Mouse (Mus musculus): Measurements from ENCODE around the gene Atraid.

Gene Atraid

DNA sequence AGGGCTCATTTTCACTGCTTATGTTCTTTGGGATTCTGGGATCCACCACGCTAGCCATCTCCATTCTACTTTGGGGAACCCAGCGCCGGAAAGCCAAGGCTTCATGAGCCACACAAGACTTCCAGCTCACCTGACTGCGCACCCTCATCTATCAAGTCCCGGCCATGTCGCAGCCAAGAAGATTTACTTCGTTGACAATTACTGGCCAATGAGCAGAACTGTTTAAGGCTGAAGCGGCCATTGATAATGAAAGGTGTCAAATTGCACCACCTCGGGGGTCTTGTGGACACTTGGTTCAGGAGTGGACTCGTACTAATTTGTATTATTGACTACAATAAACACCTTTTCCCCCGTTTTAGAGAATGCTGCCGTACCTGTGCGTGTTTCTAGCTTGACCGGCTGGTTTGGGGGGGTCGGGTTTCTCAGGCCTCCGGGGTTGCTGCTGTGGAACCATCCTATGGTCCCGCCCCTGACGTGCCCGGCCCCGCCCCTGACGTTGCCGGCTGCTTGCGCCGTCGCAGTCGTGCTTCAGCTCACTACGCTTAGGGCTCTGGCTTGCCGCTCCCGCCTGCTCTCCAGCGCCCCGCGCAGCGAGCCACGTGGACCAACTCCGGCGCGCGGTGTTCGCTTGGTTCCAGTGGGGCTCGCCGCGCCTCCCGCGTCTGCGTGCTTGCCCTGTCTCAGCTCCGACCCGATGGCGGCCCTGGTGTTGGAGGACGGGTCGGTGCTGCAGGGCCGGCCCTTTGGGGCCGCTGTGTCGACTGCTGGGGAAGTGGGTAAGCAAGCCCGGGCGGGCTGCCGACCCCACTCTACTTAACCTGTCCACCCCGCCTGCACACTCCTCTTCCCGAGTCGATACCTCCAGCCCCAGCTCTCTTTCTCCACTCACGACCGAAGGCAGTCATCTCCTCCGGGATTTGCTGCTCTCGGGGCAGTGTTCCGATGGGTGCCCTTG, 6.4 kb downstream of the Atraid start, which contains the start of gene Cad:
Gene Cad, plus strand, starts transcription at position 520 of the 955 bp plus-strand sequence.
- DNase-seq (ENCODE audit: low spot score): peak; percentile 95

GRCm38 (mm10) chr5:31055216-31056140, 7.4 kb downstream of the Atraid start:
- no peak for DNase-seq (ENCODE audit: low spot score)

GRCm38 (mm10) chr5:31069810-31070209, 21.7 kb downstream of the Atraid start:
- no peak for DNase-seq (ENCODE audit: low spot score)

DNA sequence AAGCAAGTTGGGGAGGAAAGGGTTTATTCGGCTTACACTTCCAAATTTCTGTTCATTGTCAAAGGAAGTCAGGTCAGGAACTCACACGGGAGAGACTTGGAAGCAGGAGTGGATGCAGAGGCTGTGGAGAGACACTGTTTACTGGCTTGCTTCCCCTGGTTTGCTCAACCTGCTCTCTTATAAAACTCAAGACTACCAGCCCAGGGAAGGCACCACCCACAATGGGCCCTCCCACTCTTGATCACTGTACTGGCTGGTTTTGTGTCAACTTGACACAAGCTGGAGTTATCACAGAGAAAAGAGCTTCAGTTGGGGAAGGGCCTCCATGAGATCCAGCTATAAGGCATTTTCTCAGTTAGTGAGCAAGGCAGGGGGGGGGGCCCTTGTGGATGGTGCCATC, 22.9 kb downstream of the Atraid start:
- no peak for DNase-seq (ENCODE audit: low spot score)

DNA sequence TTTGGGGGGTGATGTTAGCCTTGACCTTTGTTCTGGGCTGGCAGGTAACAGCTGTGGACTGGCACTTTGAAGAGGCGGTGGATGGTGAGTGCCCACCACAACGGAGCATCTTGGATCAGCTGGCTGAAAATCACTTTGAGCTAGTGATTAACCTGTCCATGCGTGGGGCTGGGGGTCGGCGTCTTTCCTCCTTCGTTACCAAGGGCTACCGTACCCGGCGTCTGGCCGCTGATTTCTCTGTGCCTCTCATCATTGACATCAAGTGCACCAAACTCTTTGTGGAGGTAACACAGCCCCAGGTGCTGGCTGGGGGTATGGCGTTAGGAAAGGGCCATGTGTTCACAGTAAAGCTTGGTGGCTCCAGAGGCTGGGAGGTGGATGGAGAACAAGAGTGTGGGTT, 23.7 kb downstream of the Atraid start:
- DNase-seq (ENCODE audit: low spot score): no peak

GRCm38 (mm10) chr5:31073176-31073575, 25.1 kb downstream of the Atraid start:
- no peak for DNase-seq (ENCODE audit: low spot score)

GRCm38 (mm10) chr5:31076346-31076745, 28.2 kb downstream of the Atraid start:
- no peak for DNase-seq (ENCODE audit: low spot score)

DNA sequence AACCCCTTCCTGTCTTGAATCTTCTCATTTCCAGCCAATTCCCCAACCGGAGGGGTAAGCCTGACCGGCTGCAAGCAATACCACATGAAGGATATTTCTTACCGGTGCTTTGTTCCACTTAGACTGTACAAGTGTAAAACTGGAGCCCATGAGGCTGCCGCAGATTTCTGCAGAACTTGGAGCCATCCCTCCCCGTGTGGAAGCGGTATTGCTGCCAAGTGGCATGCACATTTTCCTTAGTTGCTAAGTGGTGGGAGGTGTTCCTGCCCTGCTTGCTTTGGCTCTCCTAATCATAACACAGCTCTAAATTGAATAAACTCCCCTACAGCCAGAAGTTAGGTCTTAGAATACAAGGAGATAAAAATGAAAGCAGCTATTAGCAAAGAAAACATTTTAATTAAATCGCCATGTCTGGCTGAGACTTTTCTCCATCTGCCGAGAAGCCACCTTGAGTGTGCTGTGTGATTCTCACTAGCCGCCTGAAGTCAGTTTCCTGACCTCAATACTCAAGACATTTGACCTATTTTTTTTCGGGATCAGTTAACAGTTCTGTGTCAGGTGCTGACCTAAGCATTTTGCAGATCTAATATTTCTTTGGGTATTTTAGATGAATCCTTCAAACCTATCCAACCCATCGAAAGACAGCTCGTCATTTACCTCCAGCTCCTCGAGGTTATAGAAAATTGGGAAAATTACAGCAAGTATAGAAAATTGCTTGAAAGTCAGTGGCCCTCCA, 32.1 kb downstream of the Atraid start:
- no peak for DNase-seq (ENCODE audit: low spot score)

GRCm38 (mm10) chr5:31080795-31081164, 32.7 kb downstream of the Atraid start:
- no peak for DNase-seq (ENCODE audit: low spot score)

DNA sequence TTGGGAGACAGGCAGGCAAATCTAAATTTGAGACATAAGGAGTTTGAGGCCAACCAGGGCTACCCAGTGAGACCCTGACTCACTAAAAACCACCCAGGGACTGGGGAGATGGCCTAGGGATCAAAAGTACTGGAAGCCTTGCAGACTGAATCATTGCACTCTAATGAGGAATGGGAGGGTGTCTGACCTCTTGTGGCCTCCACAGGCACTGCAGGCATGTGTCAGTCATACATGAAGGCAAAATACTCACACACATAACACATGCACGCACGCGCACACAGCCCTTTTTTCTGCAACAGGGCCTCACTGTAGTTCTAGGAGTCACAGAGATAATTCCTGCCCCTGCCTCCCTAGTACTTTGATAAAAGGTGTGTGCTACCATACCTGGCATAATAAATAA, 33.3 kb downstream of the Atraid start:
- DNase-seq (ENCODE audit: low spot score): no peak

GRCm38 (mm10) chr5:31082355-31082754, 34.2 kb downstream of the Atraid start:
- peak; percentile 50 for DNase-seq (ENCODE audit: low spot score)

DNA sequence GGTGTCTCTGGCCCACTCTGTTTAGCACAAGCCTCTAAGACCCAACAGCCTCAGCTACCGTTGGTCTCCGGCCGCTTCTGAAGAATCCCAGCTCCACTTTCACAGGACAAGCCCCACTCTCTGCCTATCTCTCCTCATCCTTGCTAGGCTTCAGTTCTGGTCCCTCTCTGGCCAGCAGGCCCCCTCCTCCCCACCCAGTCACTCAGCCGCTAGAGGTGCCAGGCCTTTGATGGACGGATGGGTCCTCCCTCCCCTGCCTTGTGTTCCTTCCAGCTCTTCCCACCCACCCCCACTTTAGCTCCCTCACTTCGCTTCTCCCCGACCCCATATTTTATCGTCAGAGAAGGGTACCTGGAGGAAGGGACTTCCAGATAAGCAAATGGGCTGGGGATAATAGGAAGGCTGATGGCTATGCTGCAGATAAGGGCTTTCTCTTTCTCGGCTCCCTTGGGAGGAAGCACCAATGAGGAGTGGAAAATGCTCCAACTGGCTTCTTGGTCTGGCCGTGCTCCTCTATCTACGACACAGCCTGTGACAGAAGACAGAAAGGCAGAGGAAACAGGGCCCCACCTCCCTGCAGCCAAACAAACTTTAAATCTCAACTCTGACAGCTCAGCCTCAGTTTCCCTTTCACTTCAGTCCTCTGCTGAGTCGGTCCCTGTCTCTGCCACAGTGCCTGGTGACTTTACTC, 35.0 kb downstream of the Atraid start:
- no peak for DNase-seq (ENCODE audit: low spot score)

DNA sequence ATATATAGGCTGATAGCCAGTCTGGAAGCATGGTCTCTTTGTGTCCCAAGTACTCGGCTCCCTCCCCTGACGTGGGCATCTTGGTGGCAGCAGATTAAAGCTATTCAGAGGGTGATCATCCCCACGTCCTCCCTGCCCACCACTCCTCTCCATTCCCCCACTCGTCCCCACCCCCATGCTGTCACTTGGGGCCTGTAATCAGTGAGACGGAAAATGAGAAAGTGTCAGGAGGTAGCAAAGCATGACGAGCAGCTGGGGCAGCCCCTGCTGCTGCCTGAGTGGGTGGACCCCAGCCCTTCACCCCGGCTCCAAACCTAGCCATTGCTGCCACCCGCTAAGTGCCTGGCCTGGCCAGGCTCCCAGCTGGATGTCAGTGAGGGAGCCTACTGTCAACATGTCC, 35.8 kb downstream of the Atraid start:
- DNase-seq (ENCODE audit: low spot score): no peak

- no peak for DNase-seq (ENCODE audit: low spot score)
Observed at GRCm38 (mm10) chr5:31086606-31087005, 38.5 kb downstream of the Atraid start.

DNA sequence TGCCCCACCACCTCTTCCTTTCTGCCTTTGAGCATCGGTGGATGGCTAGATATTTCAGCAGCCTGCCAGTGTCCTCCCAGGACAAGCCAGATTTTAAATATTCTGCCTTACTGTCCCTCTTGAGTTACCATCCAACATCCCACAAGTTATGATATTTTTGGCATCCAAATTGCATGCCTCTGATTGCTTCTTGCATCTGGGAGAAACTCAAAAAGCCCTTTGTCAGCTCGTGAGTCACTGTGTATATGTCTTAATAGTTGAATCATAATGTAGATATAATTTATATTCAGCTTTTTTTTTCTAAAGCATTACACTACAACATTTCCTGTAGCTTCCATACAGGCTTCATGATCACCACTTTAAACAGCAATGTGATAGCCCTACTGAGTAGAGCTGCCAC, 39.0 kb downstream of the Atraid start:
- DNase-seq (ENCODE audit: low spot score): no peak

DNA sequence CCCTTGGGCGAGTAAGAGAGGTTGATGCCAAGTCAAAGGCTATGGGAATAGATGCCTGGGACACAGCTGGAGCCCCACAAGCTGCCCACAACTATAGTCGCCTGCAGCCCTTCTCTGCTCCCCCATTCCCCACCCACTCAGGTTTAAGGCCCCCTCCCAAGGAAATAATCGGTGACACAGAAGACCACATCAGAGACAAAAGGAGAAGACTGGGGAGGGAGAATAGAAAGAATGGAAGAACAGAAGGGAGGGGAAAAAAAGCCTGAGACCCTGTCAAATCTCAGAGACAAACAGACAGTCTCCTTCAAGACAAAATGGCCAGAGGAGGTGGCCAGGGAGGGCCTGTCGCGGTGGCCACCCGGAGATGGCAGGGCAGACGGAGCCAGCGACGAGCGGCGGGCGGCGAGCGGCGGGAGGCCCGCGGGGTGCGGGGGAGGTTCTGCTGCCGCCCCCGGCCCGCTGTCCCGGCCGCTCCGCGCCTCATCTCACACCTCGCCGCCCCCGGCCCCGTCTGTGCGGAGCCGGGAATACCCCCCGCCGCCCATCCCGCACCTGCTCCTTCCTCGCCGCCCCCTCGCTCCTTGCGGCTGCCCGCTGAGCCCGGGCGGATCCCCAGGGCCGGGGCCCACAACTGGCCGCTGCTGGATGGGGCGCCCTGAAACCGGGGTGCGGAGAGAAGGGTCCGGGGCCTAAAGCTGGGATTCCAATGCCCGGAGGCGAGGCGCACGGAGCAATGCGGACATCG, 44.3 kb downstream of the Atraid start:
- DNase-seq (ENCODE audit: low spot score): no peak

- peak; percentile 45 for DNase-seq (ENCODE audit: low spot score)
Observed at GRCm38 (mm10) chr5:31093151-31094041, 45.3 kb downstream of the Atraid start.

- no peak for DNase-seq (ENCODE audit: low spot score)
Observed at GRCm38 (mm10) chr5:31094100-31094798, 46.1 kb downstream of the Atraid start.
